Mouse (Mus musculus): Measurements from ENCODE around the gene Atp6v0b. TPM values are rescaled to one million over a fixed set of nuclear protein-coding genes. Genes with fewer than 3 reads are reported as not detected.

Gene Atp6v0b
- total RNA-seq (2021): 10 to 100 TPM; 81.4 to 83.9 TPM
- long read RNA-seq, experiment 1, transcript Atp6v0b-201 (8 exons, 1,000 nt): major isoform, 106 of 130 reads
- long read RNA-seq, experiment 1, partial matches to known transcripts: 11 of 130 reads
- long read RNA-seq, experiment 1, other reads (novel, unspliced or antisense): 12 of 130 reads
- long read RNA-seq, experiment 2, transcript Atp6v0b-201 (8 exons, 1,000 nt): major isoform, 115 of 134 reads
- long read RNA-seq, experiment 2, partial matches to known transcripts: 12 of 134 reads
- long read RNA-seq, experiment 2, other reads (novel, unspliced or antisense): 6 of 134 reads

DNA sequence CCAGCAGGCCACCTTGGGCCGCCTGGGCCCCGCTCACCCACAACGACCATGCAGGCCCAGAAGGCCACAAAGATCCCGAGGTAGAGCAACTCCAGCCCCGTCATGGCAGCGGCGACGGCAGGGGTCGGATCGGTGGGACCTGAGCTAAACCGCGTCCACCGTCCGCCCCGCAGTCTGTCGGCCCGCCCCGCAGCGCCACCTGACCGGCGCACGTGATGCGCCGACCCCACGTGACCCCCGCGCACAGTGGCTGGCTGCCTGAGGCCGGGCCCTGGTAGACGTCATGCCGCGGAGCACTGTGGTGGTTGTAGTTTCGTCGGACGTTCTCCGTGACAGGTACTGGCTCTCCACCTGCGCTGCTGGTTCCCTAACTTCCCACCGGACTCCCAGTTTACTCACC, at the start of gene Atp6v0b:
TSS of gene Atp6v0b (minus strand) at position 201 of the 400 bp plus-strand sequence.
- peak within 1 kb of the TSS; percentile 93 for H3K27ac ChIP-seq
- intact Hi-C loops (cut with DNase I): no loop called here

GRCm38 (mm10) chr4:117934081-117934480, 46.9 kb upstream of the Atp6v0b start:
- intact Hi-C loops (cut with DNase I): loop anchor here (5.0 kb wide), 1 partner anchor 38 kb away; no protein-coding TSS in a partner anchor
- H3K4me3 ChIP-seq: no peak overlapping the region
- no peak for TF ChIP-seq CTCF (IDR thresholded peaks at IDR 0.05)
- DNase-seq: no peak
- no peak overlapping the region for H3K27ac ChIP-seq

More for the DNA sequence above, at the start of gene Atp6v0b:
- peak; percentile 97 for DNase-seq
- H3K4me3 ChIP-seq: peak within 1 kb of the TSS; percentile 94
- TF ChIP-seq CTCF (IDR thresholded peaks at IDR 0.05): no peak

DNA sequence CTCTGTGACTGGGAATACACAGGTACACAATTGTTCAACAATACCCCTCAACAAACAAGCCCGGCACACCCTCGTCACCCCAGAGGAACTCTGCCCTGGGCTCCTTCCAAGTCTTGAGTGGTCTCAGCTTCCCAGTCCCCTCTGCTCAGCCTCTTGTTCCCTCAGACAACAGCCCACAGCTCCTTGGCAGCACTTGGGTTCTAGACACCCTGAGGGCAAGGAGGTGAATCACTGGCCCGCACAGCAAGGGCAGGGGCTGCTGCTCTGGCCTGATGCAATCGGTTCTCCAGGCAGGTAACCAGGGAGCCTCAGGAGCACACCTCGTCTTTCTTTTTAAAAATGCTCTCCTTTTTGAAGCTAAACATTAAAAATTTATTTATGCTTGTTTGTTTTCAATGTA, 46.1 kb upstream of the Atp6v0b start:
- Histone ChIP-seq H3K27ac (no peak overlapping the region), H3K4me3 (no peak overlapping the region)
- intact Hi-C loops (cut with DNase I): loop anchor here (5.0 kb wide), 1 partner anchor 39 kb away; no protein-coding TSS in a partner anchor
- no peak for TF ChIP-seq CTCF (IDR thresholded peaks at IDR 0.05)
- DNase-seq: no peak

GRCm38 (mm10) chr4:117929391-117929881, 42.3 kb upstream of the Atp6v0b start, which contains the start of gene Artn:
Gene Artn, minus strand, starts transcription at chr4:117929763.
- intact Hi-C loops (cut with DNase I): loop anchor here (5.0 to 10.0 kb wide), 2 partner anchors 63 to 365 kb away; partner anchors contain the start of gene Ptprf
- H3K4me3 ChIP-seq: peak within 1 kb of the TSS; percentile 69
- peak; percentile 77 for DNase-seq
- H3K27ac ChIP-seq: peak within 1 kb of the TSS; percentile 69
- no peak for TF ChIP-seq CTCF (IDR thresholded peaks at IDR 0.05)

GRCm38 (mm10) chr4:117928699-117929241, 41.6 kb upstream of the Atp6v0b start:
- H3K4me3 ChIP-seq: peak overlapping the region; percentile 69
- H3K27ac ChIP-seq: peak overlapping the region; percentile 69
- TF ChIP-seq CTCF (IDR thresholded peaks at IDR 0.05): peak; percentile 71
- peak; percentile 69 for DNase-seq
- intact Hi-C loops (cut with DNase I): loop anchor here (1.0 to 10.0 kb wide), 3 partner anchors 64 to 366 kb away; partner anchors contain the start of gene Ptprf

DNA sequence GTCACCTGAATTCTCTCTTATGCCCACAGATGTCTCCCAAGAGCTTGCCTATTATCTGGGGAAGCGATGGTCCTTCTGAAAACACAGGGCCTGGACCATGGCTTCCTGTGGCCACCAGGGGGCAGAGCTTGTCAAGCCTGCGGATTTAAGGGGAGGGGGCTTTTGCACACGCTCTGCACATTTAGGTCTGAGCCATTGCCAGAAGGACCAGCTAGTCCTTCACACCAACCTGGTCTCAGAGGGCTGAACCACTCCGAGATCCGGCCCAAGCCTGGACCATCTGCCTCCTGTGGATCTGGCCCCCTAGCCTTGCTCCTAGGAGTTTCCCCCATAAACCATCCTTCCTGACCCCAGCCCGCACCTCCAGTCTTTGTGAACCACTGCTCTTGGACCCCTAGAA, 41.1 kb upstream of the Atp6v0b start:
- no peak overlapping the region; the same call in 1 of the 2 replicates for H3K27ac ChIP-seq
- DNase-seq: peak; percentile 38
- H3K4me3 ChIP-seq: no peak overlapping the region
- intact Hi-C loops (cut with DNase I): loop anchor here (1.0 to 10.0 kb wide), 3 partner anchors 64 to 367 kb away; partner anchors contain the start of gene Ptprf
- peak; percentile 82 for TF ChIP-seq CTCF (IDR thresholded peaks at IDR 0.05)

DNA sequence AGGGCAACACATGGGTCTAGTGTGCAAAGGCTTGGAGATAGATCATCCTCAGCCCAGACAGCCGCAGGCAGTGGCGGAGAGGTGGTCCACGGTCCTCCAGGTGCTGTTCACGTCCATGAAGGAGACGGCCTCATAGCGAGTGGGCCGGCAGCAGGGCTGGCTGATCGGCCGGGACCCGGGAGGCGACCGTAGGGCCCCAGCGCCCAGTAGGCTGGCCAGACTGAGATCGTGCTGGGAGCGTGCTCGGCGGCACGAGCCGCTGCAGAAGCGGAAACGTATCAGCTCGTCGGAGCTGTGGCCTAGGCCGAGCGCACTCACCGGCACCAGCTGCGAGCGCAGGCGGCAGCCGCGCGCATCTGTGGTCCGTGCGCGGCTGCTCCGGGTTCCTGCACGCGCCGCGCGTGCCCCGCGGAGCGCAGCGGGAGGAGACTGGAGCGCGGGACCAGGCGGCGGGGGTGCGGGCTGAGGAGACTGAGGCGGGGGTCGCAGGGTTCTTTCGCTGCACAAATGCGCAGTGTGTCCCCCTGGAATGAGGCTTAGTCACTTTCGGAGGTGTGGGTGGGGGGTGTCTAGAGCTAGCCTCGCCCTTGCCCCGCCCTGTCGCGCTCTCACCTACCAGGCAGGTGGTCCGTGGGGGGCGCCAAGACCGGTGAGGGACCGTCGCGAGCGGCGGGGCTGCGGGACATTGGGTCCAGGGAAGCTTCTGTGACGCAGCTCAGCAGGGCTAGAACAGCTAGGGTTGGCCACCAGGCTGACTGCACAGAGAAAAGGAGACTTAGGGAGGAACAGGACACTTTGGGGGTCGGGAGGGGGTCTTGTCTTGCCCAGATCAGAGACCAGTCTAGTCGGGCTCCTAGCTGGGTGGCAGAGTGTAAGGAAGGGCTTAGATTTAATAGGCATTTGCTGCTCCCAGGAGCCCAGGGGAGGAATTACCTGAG, 39.7 kb upstream of the Atp6v0b start:
- peak; percentile 64 for DNase-seq
- no peak for TF ChIP-seq CTCF (IDR thresholded peaks at IDR 0.05)
- Histone ChIP-seq H3K27ac (peak overlapping the region; percentile 48), H3K4me3 (peak overlapping the region; percentile 72)
- intact Hi-C loops (cut with DNase I): loop anchor here (5.0 to 10.0 kb wide), 2 partner anchors 65 to 368 kb away; partner anchors contain the start of gene Ptprf

DNA sequence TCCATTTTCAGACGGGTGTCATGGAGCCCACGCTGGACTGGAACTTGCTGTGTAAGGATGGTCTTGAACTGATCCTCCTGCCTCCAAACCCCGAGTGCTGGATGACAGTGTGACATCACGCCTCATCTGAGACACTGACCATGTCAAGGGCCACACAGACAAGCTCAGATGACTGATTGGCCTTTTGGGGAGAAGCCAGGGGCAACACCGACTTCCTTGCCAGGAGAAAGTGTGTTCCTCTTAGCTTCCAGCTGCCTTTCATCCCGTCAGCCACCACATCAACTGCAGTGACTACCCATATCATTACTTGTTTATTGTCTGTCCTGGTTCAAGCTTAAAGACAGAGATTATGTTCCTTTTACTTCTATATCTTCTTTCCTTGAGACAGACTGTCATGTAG, 37.8 kb upstream of the Atp6v0b start:
- H3K4me3 ChIP-seq: no peak overlapping the region
- intact Hi-C loops (cut with DNase I): loop anchor here (5.0 to 10.0 kb wide), 2 partner anchors 67 to 370 kb away; partner anchors contain the start of gene Ptprf
- DNase-seq: no peak
- no peak overlapping the region for H3K27ac ChIP-seq
- TF ChIP-seq CTCF (IDR thresholded peaks at IDR 0.05): no peak

- no peak overlapping the region for H3K27ac ChIP-seq
- no peak for TF ChIP-seq CTCF (IDR thresholded peaks at IDR 0.05)
- no peak overlapping the region for H3K4me3 ChIP-seq
- intact Hi-C loops (cut with DNase I): loop anchor here (10.0 kb wide), 1 partner anchor 371 kb away; the partner anchor contains the start of gene Ptprf
- DNase-seq: no peak
These were observed 36.3 kb upstream of the Atp6v0b start for GRCm38 (mm10) chr4:117923450-117923849.

GRCm38 (mm10) chr4:117921358-117921757, 34.2 kb upstream of the Atp6v0b start:
- TF ChIP-seq CTCF (IDR thresholded peaks at IDR 0.05): no peak
- H3K4me3 ChIP-seq: no peak overlapping the region
- H3K27ac ChIP-seq: no peak overlapping the region

GRCm38 (mm10) chr4:117918762-117919161, 31.6 kb upstream of the Atp6v0b start:
- DNase-seq: no peak
- no peak overlapping the region for H3K27ac ChIP-seq
- no peak overlapping the region for H3K4me3 ChIP-seq
- no peak for TF ChIP-seq CTCF (IDR thresholded peaks at IDR 0.05)
- intact Hi-C loops (cut with DNase I): no loop called here

More at GRCm38 (mm10) chr4:117921358-117921757, 34.2 kb upstream of the Atp6v0b start:
- DNase-seq: no peak
- intact Hi-C loops (cut with DNase I): loop anchor here (10.0 kb wide), 1 partner anchor 373 kb away; the partner anchor contains the start of gene Ptprf

GRCm38 (mm10) chr4:117918261-117918660, 31.1 kb upstream of the Atp6v0b start:
- intact Hi-C loops (cut with DNase I): no loop called here
- H3K27ac ChIP-seq: no peak overlapping the region
- DNase-seq: no peak
- TF ChIP-seq CTCF (IDR thresholded peaks at IDR 0.05): no peak
- H3K4me3 ChIP-seq: no peak overlapping the region

All from gastrocnemius, adult 2 months (tissue).